Mouse (Mus musculus) heart, postnatal 0 days (tissue): ENCODE measurements at regions not wholly inside any gene's neighbourhood (a gene's known extent, or its start where the extent isn't known, plus 50 kb on each side); places are given as distances from the start of the nearest gene placed in this dataset.

Experiments used
- ATAC-seq: fragments of 200-750 bp; cut with Nextera tagmentation; 2 replicates; pipeline ENCODE4 v1.8.0; 2017; ENCODE audit warnings: low read depth, moderate number of reproducible peaks, moderate library complexity; ENCODE audit not compliant: insufficient read depth
- DNase-seq: peaks from one replicate; pipeline ENCODE4 v3.0.0-alpha.2; 2016; ENCODE audit warnings: low spot score
- H3K27ac ChIP-seq: fragments of 300-500 bp; sonication (generic); 2 replicates; pipeline ENCODE4 v1.5.1; 2014; ENCODE audit warnings: low read depth, mild to moderate bottlenecking
- H3K27me3 ChIP-seq: fragments of 300-500 bp; sonication (generic); 2 replicates; pipeline ENCODE4 v1.6.1; 2014; ENCODE audit warnings: low read length, mixed read lengths; ENCODE audit not compliant: control insufficient read depth, insufficient read depth
- H3K36me3 ChIP-seq: fragments of 300-500 bp; sonication (generic); replicated peaks from 2 replicates; pipeline ENCODE4 v1.6.1; 2014; ENCODE audit warnings: low read length, mixed read lengths; ENCODE audit not compliant: control insufficient read depth, insufficient read depth
- H3K4me1 ChIP-seq: fragments of 300-500 bp; sonication (generic); 2 replicates; pipeline ENCODE4 v1.6.1; 2014; ENCODE audit warnings: antibody characterized with exemption; ENCODE audit not compliant: control insufficient read depth, insufficient read depth
- H3K4me2 ChIP-seq: fragments of 300-500 bp; sonication (generic); 2 replicates; pipeline ENCODE4 v1.6.1; 2014; ENCODE audit warnings: low read depth, mild to moderate bottlenecking, low read length, moderate library complexity
- H3K4me3 ChIP-seq: fragments of 300-500 bp; sonication (generic); 2 replicates; pipeline ENCODE4 v1.5.1; 2014; ENCODE audit warnings: low read depth, low read length
- H3K9ac ChIP-seq: fragments of 300-500 bp; sonication (generic); replicated peaks from 2 replicates; pipeline ENCODE4 v1.6.1; 2014; ENCODE audit warnings: low read depth, low read length, mixed read lengths
- H3K9me3 ChIP-seq: fragments of 300-500 bp; sonication (generic); replicated peaks from 2 replicates; pipeline ENCODE4 v1.6.1; 2016; ENCODE audit warnings: low read length; ENCODE audit not compliant: control insufficient read depth
- CTCF ChIP-seq: IDR thresholded peaks from 2 replicates; pipeline ENCODE4 v1.5.1; 2016; ENCODE audit warnings: antibody characterized with exemption, control low read depth, low read depth
- EP300 ChIP-seq: IDR thresholded peaks from 2 replicates; pipeline ENCODE4 v1.6.1; 2016; ENCODE audit warnings: antibody characterized with exemption, low read depth
- WGBS: fragments of 180-500 bp; shearing (Covaris S2); extraction: QIAGEN DNeasy Blood & Tissue Kit; methylation state at CpG from one replicate; pipeline ENCODE4 v1.1.7; 2014; 5-methylcytosine and 5-hydroxymethylcytosine counted together

DNA sequence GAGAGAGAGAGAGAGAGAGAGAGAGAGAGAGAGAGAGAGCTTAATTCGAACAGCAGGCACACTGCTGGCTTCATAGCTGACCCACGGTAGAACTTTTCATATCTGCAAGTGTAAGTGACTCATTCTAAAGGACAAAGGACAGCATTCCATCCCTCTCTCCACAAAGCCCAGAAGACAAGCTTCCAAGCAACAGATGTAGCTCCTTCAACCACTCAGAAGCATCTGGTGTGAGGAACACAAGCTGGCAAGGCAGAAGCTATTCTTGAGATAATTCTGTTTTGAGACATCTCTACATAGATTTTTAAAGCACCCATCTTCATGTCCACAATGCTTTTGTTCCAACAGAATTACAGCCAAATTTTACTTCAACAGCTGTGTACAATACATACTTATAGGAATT, 294.2 kb upstream of the Gria1 start:
- 15% methylated on average over 2 of the region's 2 CpGs for WGBS
- no peak overlapping the region for H3K9ac ChIP-seq
- no peak; the same call in 1 of the 2 replicates for ATAC-seq

DNA sequence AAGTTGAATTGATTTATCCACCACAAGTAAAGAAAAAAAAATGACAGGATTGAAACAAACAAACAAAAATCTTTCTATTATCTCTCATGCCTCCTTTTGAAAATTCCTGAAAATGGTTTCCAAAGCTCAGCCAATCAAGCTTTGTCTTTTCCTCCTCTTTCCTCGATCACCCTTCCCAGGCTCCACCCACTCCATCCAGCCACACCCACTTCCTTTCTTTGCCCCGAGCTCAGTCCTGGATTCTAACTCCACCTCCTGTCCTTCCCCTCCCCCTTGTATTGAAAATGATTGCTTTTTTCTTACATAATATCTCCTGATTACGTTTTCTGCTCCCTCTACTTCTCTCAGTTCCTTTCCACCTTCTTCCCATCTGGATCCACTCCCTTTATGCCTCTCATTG, 286.0 kb upstream of the Gria1 start:
- Histone ChIP-seq H3K9ac (no peak overlapping the region), H3K9me3 (no peaks in the 10 kb centered on the region), H3K4me3 (no peak overlapping the region), H3K27ac (no peak overlapping the region), H3K27me3 (no peaks in the 10 kb centered on the region), H3K4me2 (no peak overlapping the region), H3K4me1 (no peaks in the 10 kb centered on the region), H3K36me3 (no peaks in the 10 kb centered on the region)
- 66% methylated on average over 3 of the region's 3 CpGs for WGBS
- DNase-seq (no peak), ATAC-seq (no peak)
- TF ChIP-seq CTCF, result no peak
- TF ChIP-seq EP300, result no peak

More for the DNA sequence above, 294.2 kb upstream of the Gria1 start:
- 0 out of 2 replicates have a peak, but pooled peaks cover 4% of the 10 kb centered on the region for H3K4me1 ChIP-seq
- no peak overlapping the region for H3K4me3 ChIP-seq
- TF ChIP-seq EP300 (no peak), CTCF (no peak)
- DNase-seq, result peak; percentile 11
- no peak overlapping the region for H3K4me2 ChIP-seq
- no peaks in the 10 kb centered on the region for H3K27me3 ChIP-seq
- no peak overlapping the region for H3K27ac ChIP-seq
- no peaks in the 10 kb centered on the region for H3K9me3 ChIP-seq
- H3K36me3 ChIP-seq, result no peaks in the 10 kb centered on the region

DNA sequence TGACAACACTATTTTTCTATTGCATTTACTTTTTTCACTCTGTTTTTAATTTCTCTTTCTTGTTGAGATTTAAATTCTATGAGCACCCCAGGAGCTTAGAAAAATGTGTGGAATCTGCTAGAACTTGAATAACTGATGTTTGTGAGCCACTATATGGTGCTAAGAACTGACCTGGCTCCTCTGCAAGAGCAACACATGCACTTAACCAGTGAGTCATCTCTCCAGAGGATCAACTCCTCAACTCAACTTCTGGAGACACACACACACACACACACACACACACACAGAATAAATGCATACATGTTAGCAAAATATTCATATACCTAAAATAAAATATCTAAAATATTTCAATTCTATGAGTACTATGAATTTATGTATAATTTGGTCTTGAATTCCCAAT, 285.0 kb upstream of the Gria1 start:
- no peaks in the 10 kb centered on the region for H3K9me3 ChIP-seq
- no peak for TF ChIP-seq CTCF
- no peak for TF ChIP-seq EP300
- DNase-seq, result no peak
- no peaks in the 10 kb centered on the region for H3K36me3 ChIP-seq
- no peaks in the 10 kb centered on the region for H3K4me1 ChIP-seq
- H3K27me3 ChIP-seq, result no peaks in the 10 kb centered on the region
- H3K9ac ChIP-seq, result no peak overlapping the region
- H3K4me3 ChIP-seq, result no peak overlapping the region
- H3K27ac ChIP-seq, result no peak overlapping the region
- ATAC-seq, result no peak
- H3K4me2 ChIP-seq, result no peak overlapping the region

DNA sequence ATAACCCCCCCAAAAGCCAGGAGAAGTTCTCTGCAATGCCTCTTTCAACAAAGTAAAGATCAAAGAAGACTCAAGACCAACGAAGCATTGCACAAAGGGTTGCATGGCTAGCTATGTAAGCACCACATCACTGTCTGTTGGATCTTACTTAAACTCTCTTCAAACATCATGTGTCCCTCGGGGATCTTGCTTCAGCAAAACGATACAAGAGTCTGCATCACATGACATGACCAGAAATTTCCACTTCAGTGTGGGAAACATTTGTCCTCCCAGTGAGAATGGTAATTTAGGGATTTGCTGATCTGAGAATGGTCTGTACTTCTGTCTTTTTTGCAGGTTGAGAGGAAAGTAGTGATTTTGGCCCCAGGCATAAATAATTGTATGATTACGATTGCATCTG, 283.6 kb upstream of the Gria1 start:
- H3K4me2 ChIP-seq, result no peak overlapping the region
- H3K4me1 ChIP-seq, result no peaks in the 10 kb centered on the region
- no peak for DNase-seq
- H3K27me3 ChIP-seq, result no peaks in the 10 kb centered on the region
- WGBS, result 62% methylated on average over 4 of the region's 4 CpGs
- no peak overlapping the region for H3K27ac ChIP-seq
- no peak for TF ChIP-seq EP300
- TF ChIP-seq CTCF, result no peak
- H3K9ac ChIP-seq, result no peak overlapping the region
- no peaks in the 10 kb centered on the region for H3K36me3 ChIP-seq
- no peaks in the 10 kb centered on the region for H3K9me3 ChIP-seq
- no peak overlapping the region for H3K4me3 ChIP-seq
- ATAC-seq, result no peak

DNA sequence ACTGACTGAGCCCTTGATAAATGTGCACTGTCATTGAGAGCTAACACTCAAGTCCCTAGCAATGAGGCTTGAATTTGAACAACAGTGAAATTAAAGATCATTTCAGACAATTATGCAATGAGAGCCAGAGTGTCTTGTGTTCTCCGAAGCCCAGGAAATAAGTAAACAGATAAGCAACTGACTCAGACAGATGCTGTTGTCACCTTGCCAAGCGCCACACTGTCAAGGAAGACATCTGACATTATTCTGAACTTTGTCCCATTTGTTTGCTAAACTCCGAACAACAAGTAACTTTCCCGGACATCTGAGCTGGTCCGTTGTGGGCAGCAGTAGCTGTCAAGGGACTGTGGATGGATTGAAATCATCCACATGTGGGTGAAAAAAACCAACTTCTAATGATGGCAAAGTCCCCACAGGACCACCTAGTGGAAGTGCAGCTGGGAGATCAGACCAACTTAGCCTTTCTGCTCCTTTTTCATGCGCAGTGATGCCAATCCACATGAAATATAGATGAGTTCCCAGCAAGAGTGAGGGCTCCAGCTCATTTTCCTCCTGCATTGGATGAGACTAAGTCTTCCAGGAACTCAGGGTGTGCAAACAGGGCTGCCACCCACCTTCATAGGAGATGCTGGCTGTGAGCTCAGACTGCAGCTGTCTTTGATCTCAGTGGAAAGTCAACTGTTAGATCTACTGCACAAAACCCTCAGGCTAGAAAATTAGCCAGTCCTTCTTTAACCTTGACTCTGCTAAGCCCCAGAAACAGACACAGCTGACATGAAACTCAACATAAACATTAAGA, 282.8 kb upstream of the Gria1 start:
- Histone ChIP-seq H3K9me3 (no peaks in the 10 kb centered on the region), H3K9ac (no peak overlapping the region), H3K4me1 (no peaks in the 10 kb centered on the region), H3K4me2 (no peak overlapping the region), H3K36me3 (no peaks in the 10 kb centered on the region), H3K27me3 (no peaks in the 10 kb centered on the region), H3K4me3 (no peak overlapping the region), H3K27ac (no peak overlapping the region)
- ATAC-seq (no peak), DNase-seq (no peak)
- 55% methylated on average over 6 of the region's 6 CpGs for WGBS
- no peak for TF ChIP-seq CTCF
- TF ChIP-seq EP300, result no peak

DNA sequence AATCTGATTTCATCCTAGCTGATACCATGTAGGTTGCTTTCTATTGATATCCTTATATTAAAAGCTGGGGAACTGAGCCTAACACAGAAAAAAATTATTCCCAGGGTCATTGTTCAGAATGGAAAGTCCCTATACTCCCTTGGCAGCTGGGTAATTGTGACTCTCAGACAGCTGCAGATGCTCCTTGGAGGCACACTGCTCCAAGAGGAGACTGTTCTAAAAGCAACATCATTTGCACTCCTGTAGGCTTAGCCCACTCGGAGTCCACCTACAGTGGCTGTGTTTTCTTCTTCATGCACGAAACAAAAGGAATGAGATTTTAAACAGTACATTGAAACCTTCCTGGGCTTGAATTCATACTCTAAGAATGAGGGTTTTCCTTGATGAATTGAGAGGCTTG, 269.3 kb upstream of the Gria1 start:
- Histone ChIP-seq H3K36me3 (no peaks in the 10 kb centered on the region), H3K27me3 (no peaks in the 10 kb centered on the region), H3K9me3 (no peaks in the 10 kb centered on the region), H3K4me3 (no peak overlapping the region), H3K27ac (no peak overlapping the region), H3K4me1 (no peaks in the 10 kb centered on the region), H3K4me2 (no peak overlapping the region), H3K9ac (no peak overlapping the region)
- DNase-seq (no peak), ATAC-seq (no peak)
- TF ChIP-seq EP300 (no peak), CTCF (no peak)
- 60% methylated on average over 2 of the region's 2 CpGs for WGBS
